ENCODE assay signal across 30 mouse cellular contexts in the genomic region with DNA sequence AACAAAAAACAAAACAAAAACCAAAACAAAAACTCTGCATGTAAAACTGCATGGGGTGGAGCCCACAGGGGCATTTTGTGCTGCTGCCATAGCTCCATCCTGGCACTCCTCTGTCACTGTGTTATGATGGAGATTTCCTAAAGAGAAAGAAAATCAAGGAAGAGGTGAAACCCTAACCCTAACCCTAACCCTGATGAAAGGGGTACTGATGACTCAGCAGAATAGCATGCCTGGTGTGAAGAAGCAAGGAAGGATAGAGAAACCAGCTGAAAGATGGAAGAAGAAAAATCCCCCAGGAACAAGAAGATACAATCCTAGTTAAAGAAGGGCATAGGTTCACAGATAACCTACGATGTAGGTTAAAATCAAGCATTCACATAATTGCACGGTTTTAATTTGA.
"Had no signal": no experiment of that assay in that cellular context is flagged by ENCODE, and none has a peak within 500 bp of the region (broad histone marks: within the 10 kb centered on the region; RNA-seq: fewer than 3 reads in every experiment).

No protein-coding gene starts in this region.

- H3K27me3 ChIP-seq: heart, embryonic 12.5 days; heart, embryonic 13.5 days; heart, embryonic 15.5 days; hindbrain, embryonic 12.5 days; hindbrain, embryonic 13.5 days; hindbrain, embryonic 15.5 days; intestine, embryonic 15.5 days; kidney, embryonic 15.5 days had no signal

- H3K9ac ChIP-seq: heart, embryonic 12.5 days; heart, embryonic 13.5 days; heart, embryonic 15.5 days; hindbrain, embryonic 12.5 days; hindbrain, embryonic 13.5 days; hindbrain, embryonic 14.5 days; hindbrain, embryonic 15.5 days; intestine, embryonic 15.5 days; kidney, embryonic 15.5 days had no signal

- H3K9me3 ChIP-seq: heart, embryonic 12.5 days; heart, embryonic 13.5 days; heart, embryonic 15.5 days; hindbrain, embryonic 10.5 days; hindbrain, embryonic 12.5 days; hindbrain, embryonic 13.5 days; hindbrain, embryonic 15.5 days; intestine, embryonic 15.5 days; kidney, embryonic 15.5 days had no signal

- H3K27ac ChIP-seq: heart, embryonic 13.5 days; heart, embryonic 15.5 days; hindbrain, embryonic 10.5 days; hindbrain, embryonic 12.5 days; hindbrain, embryonic 13.5 days; hindbrain, embryonic 14.5 days; hindbrain, embryonic 15.5 days; hindbrain, postnatal 0 days; intestine, embryonic 15.5 days; kidney, embryonic 15.5 days; kidney, postnatal 0 days; layer of hippocampus, adult 2 months; left cerebral cortex, adult 2 months had no signal

- H3K4me2 ChIP-seq: heart, embryonic 12.5 days; heart, embryonic 13.5 days; heart, embryonic 15.5 days; hindbrain, embryonic 12.5 days; hindbrain, embryonic 13.5 days; hindbrain, embryonic 14.5 days; hindbrain, embryonic 15.5 days; intestine, embryonic 15.5 days; kidney, embryonic 15.5 days had no signal

- H3K4me3 ChIP-seq: heart, embryonic 12.5 days; heart, embryonic 13.5 days; heart, embryonic 15.5 days; hindbrain, embryonic 10.5 days; hindbrain, embryonic 12.5 days; hindbrain, embryonic 13.5 days; hindbrain, embryonic 15.5 days; intestine, embryonic 15.5 days; kidney, embryonic 15.5 days; layer of hippocampus, adult 2 months; left cerebral cortex, adult 2 months had no signal

- H3K4me1 ChIP-seq: heart, embryonic 12.5 days; heart, embryonic 13.5 days; heart, embryonic 15.5 days; hindbrain, embryonic 10.5 days; hindbrain, embryonic 12.5 days; hindbrain, embryonic 13.5 days; intestine, embryonic 15.5 days; kidney, embryonic 15.5 days had no signal

- DNase-seq: heart, postnatal 10 days; heart, postnatal 14 days; heart, postnatal 36 days; heart, postnatal 4 days; kidney, adult 11 months; kidney, adult 18-20 months; kidney, adult 2 months; kidney, adult 8-10 months; kidney, adult 9 months; kidney, postnatal 10 days; kidney, postnatal 14 days; kidney, postnatal 25 days; kidney, postnatal 36 days; kidney, postnatal 4 days; layer of hippocampus, adult 9-11 months; layer of hippocampus, postnatal 36 days had no signal

- H3K36me3 ChIP-seq: heart, embryonic 12.5 days; heart, embryonic 13.5 days; heart, embryonic 15.5 days; hindbrain, embryonic 10.5 days; hindbrain, embryonic 12.5 days; hindbrain, embryonic 13.5 days; hindbrain, embryonic 15.5 days; intestine, embryonic 15.5 days; kidney, embryonic 15.5 days had no signal
